Mouse (Mus musculus) granulocyte monocyte progenitor cell, adult 5-6 weeks (primary cell): ENCODE results near the gene Colgalt1. TPM values are rescaled to one million over a fixed set of nuclear protein-coding genes. Genes with fewer than 3 reads are reported as not detected.

ENCODE experiments used
- ATAC-seq: replicated peaks from 2 replicates; pipeline ENCODE4 v1.8.0; 2016; ENCODE audit warnings: mild to moderate bottlenecking, moderate TSS enrichment, inconsistent platforms; ENCODE audit not compliant: poor library complexity, severe bottlenecking
- total RNA-seq, 2 experiments: library from RNA; stranded (forward) in 1 of 2; stranded (reverse) in 1 of 2; fragments of 200-712, 200-1000 nt in 1 of 2; fragments of >200 nt in 1 of 2; fragmentation: Nextera tagmentation in 1 of 2; gene quantifications; 2 replicates each; pipeline ENCODE4 v1.2.3; 2014 to 2017

Gene Colgalt1
- total RNA-seq, 2 experiments from 2014 or later: 84.4 to 107 TPM

DNA sequence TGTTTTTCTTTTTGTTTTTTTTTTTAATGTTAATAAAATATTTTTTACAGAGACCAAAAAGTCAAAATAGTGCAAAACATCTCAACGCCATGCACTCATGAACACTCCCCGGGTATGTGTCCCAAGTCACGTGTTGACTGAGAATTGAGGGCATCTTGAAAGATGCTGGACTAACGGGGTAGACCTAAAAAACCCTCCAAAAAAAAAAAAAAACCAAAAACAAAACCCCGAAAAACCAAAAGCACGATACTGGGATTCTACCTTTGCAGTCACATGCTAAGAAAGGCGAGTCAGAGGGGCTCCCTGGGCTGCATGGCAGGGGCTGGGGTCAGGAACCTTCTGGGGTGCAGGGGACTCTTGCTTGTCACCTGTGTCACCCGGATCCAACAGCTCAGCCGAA lies 16.0 kb downstream of the Colgalt1 start:
- no peak for ATAC-seq

- peak; percentile 28 for ATAC-seq
These were observed 16.7 kb downstream of the Colgalt1 start for GRCm38 (mm10) chr8:71627265-71628099.

- ATAC-seq: peak; percentile 11
These were observed 17.7 kb downstream of the Colgalt1 start for GRCm38 (mm10) chr8:71628396-71629095.

DNA sequence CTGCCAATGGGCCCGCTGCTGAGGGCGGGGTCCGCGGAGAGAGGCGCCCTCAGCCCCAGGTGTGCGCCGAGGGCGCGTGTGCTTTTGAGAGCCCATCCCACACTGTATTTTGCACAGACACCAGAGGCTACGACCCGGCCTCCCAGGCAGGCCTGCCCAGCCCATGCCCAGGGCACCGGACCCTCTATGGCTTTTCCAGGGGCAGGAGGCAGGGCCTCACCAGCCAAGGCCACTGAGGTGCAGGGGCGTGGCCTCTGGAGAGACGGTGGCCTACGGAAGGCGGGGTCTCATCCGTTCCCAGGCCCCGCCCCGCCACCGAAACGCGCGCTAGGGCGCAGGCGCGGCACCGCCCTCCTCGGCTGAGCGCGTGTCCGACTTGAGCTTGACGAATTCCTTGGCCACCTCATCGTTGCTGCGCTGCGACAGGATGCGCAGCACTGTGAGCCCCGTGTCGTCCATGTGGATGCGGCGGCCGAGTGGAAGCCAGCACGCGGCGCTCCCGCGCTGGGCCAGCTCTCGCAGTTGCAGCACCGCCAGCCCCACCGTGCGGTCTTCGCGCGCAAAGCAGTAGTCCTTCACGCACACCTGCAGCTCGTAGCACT lies 18.4 kb downstream of the Colgalt1 start:
- ATAC-seq: peak; percentile 57

DNA sequence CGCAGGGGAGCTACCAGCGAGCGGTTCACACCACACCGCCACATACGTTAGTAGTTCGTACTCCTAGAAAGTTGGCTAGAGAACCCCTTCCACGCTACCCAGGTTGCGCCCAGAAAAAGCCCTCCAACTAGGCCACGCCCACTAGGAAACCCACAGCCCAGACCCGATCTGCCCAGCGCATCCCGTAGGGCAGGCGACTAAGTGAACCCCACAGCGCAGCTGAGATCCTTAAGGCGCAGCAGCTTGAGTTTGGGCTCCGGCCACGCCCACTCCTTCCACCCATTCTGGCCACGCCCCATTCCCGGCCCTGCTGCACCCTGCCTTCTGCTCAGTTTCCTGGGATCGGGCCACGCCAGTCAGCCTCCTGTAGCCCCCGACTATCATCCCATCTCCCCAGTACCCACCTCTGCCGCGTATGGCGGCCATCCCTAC lies 19.0 kb downstream of the Colgalt1 start:
- peak; percentile 12 for ATAC-seq

DNA sequence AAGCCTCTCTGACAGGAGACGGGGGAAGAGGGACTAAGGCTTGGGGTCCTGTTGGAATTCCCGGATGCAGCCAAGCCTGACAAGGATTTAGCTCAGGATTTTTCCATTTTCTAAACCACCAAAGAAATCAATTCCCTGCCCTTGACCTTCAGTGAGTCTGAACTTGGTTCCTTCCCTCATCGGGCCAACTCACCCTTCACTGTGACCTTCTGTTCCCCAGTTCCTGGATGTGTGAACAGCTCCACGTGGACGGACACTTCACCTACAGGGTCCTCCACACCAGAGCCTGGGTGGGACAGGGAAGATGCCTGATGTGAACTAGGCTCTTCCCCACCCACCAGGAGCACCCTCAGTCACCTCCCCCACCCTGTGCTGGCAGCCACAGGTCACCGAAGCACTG lies 20.0 kb downstream of the Colgalt1 start:
- no peak for ATAC-seq

GRCm38 (mm10) chr8:71631897-71632296 lies 21.1 kb downstream of the Colgalt1 start:
- ATAC-seq: 0 out of 2 replicates have a peak, but pooled peaks have one; percentile 2

DNA sequence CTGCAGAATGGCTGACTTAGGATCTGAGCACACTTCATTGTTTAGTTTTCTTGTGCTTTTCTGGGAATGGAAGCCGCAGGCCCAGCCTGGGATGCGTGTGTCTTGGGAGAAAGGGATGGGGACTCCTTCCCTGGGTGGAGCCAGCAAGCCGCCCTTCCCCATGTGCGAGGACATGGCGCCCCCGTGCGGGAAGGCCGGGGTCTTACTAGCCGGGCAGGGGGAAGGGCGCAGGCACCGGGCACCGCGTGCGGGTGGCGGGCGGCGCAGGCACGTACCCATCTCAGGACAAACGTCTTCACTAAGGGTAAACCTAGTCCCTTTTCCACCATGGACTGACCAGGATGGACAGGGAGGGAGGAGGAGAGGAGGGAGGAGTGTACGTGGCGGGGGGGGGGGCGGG lies 22.4 kb downstream of the Colgalt1 start:
- peak; percentile 35; the same call in 1 of the 2 replicates for ATAC-seq

- ATAC-seq: peak; percentile 43
These were observed 23.3 kb downstream of the Colgalt1 start for GRCm38 (mm10) chr8:71633981-71634667.

DNA sequence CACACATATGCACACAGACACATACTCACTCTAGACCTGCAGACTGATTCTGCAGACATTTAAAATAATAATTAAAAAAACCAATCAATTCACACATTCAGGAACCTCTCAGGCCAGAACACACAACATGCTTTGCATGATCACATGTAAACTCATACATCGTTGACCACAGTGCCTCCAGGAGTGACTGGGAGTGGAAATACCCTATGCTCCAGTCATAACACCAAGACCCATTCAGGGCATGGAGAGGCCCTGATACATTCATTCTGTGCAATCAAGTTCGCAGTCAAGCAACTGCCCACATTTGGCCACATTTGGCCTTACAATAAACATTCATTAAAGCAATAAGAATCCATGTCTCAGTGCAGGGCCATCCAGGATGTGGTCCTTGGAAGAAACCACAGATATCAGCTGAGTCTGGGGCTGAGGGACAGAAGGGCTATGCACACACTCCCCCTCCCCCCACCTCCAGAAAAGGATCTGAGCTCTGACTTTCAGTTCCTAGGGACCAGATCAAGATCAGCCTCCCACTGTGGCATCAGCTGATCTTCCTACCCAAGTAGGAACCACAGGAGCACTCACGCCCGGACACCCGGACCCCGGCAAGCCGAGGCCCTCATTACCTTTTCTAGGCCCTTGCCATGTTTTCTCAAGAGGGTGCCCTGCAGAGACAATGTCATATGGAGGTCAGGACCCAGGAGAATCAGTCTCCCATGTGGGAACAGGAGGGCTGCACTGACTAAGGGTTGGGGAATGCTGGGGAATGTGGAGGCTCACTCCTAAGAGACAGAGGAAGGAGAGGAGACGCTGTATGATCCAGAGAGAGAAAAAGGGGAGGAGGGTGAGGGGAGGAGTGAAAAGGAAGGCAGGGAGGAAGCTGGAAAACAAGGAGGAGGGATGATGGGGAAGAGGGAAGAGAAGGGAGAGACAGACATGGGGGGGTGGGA lies 26.6 kb downstream of the Colgalt1 start:
- ATAC-seq: no peak

DNA sequence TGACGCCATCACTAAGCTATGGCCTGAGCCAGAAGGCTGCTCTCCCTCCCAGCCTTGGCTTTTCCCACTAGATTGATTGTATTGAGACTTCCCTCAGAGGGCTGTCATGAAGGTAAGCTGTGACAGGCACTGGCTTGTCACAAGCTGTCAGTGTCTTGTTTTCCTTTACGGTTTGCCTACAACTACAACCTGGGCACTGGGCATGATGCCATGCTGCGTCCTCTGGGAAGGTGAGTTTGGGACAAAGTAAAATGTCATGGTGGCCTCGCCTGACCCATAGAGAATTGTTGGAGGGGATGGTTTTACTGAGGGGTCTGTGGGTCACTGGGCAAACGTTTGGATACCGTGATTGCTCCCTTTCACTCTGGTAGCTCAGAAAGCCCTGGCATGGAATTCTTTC lies 27.5 kb downstream of the Colgalt1 start:
- ATAC-seq: no peak

DNA sequence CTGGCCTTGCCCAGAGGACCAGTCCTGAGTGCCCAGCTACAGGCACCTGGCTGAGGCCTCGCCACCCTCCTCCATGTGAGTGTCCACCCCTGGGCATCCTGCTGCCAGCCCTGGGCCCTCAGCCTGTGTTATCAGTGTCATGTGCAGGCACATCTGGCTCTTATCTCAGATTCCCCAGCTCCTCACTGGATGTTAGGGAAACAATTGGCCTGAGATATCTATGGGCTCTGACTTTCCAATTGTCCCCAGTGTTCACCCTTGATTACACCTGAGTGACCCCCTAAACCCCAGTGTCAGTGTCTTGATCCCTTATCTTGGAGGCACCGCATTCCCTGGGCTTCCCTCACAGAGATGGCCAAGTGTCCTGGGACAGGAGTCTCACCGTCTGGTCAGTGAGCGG lies 28.5 kb downstream of the Colgalt1 start:
- no peak for ATAC-seq

- no peak for ATAC-seq
These were observed 34.7 kb downstream of the Colgalt1 start for GRCm38 (mm10) chr8:71645510-71645909.

DNA sequence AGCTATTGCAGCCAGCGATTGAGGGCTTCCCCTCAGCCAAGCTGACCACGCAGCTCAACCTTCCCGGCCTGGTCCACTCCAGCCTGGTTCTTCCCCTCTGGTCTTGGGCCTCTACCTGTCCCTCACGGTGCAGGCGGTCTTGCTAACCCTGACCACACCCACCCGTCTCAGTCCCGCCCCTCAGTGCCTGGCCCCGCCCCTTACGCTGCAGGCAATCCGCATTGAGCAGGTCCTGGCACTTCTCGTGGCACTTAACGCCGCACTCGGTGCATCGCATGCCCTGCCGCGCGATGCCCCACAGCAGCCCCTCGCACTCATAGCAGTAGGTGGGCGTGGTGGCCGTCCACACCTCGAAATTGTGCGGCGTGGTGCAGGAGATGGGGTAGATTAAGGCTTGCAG lies 43.8 kb downstream of the Colgalt1 start:
- peak; percentile 83 for ATAC-seq

- ATAC-seq: no peak
These were observed 47.0 kb downstream of the Colgalt1 start for GRCm38 (mm10) chr8:71657816-71658215.

- no peak for ATAC-seq
These were observed 47.8 kb downstream of the Colgalt1 start for GRCm38 (mm10) chr8:71658515-71659049.

- no peak for ATAC-seq
These were observed 49.0 kb downstream of the Colgalt1 start for GRCm38 (mm10) chr8:71659751-71660150.

DNA sequence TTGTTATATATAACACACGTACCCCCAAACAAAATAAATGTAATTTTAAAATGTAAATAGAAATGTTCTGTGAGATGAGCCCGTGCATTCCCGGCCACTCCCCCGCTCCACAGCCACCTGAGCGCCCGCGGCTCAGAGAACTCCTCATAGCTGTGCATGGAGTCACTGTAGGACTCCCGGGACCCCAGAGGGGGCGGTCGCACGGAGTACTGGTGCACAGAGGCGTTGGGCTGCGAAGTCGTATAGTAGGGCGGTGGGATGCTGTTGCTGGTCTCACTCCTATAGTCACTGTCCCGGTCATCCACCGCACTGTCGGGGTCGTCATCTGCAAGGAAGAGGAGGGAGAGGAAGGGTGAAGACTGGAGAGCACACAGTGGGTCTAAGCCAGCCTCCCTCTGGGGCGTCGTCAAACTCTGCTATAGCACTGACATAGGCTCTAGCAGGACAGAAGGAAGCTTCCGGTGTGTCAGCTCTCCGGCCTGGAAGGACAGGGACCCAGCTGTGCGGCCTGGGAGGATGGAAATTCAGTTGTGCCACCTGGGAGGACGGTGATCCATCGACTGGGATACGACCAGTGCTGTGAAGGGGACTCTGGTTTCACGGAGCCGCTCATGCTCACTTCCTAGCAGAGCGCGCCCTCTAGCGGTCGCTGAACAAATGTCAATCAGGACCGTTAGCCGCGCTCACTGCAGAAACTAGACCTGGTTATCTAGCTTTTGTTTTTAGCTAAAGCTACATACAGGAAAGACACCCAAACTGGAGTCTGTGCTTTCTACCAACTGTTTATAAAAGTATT lies 49.7 kb downstream of the Colgalt1 start:
- ATAC-seq: peak; percentile 52
